ENCODE assay signal across 8 mouse cellular contexts in genomic region chr10:80180823-80181222, GRCm38 (mm10). TPM values are rescaled to one million over a fixed set of nuclear protein-coding genes. Genes with fewer than 3 reads are reported as not detected.
DNase-seq lines count a peak whose midpoint lies in the region; ATAC-seq and TF ChIP-seq lines count a peak whose summit lies in the region.

No protein-coding gene starts in this region.

- DNase-seq in kidney, postnatal 0 days (ENCODE audit: low spot score), result no peak
- DNase-seq in kidney, postnatal 25 days, result no peak
- peak; percentile 53 for DNase-seq in forebrain, embryonic 11.5 days (ENCODE audit: low spot score)
- no peak for DNase-seq in urinary bladder, postnatal 10 days (ENCODE audit: low spot score)
- DNase-seq in frontal cortex, postnatal 10 days (ENCODE audit: low spot score in 2 of 2), result no peak
- DNase-seq in frontal cortex, postnatal 14 days (ENCODE audit: low spot score in 2 of 2), result no peak

- TF ChIP-seq CTCF in kidney, postnatal 0 days (IDR thresholded peaks at IDR 0.05; ENCODE audit: low read depth), result no peak

- no peak overlapping the region for H3K9ac ChIP-seq in kidney, postnatal 0 days (ENCODE audit: low read depth, low read length)
- peak overlapping the region; percentile 97 for H3K9ac ChIP-seq in forebrain, embryonic 11.5 days (ENCODE audit: low read length)
- peak overlapping the region; percentile 92 for H3K9ac ChIP-seq in hindbrain, embryonic 16.5 days (ENCODE audit: low read depth, low read length)
- peak overlapping the region; percentile 94 for H3K9ac ChIP-seq in midbrain, embryonic 16.5 days (ENCODE audit: low read depth, low read length)

- 49% methylated on average over 5 of the region's 5 CpGs for WGBS in kidney, postnatal 0 days
- 59% methylated on average over 5 of the region's 5 CpGs for WGBS in forebrain, embryonic 11.5 days
- 28% methylated on average over 5 of the region's 5 CpGs for whole genome bisulfite sequencing in hindbrain, embryonic 16.5 days
- WGBS in midbrain, embryonic 16.5 days, result 27% methylated on average over 5 of the region's 5 CpGs

- no peaks in the 10 kb centered on the region for H3K9me3 ChIP-seq in kidney, postnatal 0 days (replicated peaks; ENCODE audit: low read length)
- no peaks in the 10 kb centered on the region for H3K9me3 ChIP-seq in forebrain, embryonic 11.5 days (ENCODE audit: control insufficient read depth, low read length)
- no peaks in the 10 kb centered on the region for H3K9me3 ChIP-seq in hindbrain, embryonic 16.5 days (ENCODE audit: control insufficient read depth, low read length)
- no peaks in the 10 kb centered on the region for H3K9me3 ChIP-seq in midbrain, embryonic 16.5 days (replicated peaks; ENCODE audit: control insufficient read depth, low read length, poor library complexity, severe bottlenecking)

- no peak overlapping the region for H3K27ac ChIP-seq in kidney, postnatal 0 days
- H3K27ac ChIP-seq in forebrain, embryonic 11.5 days (ENCODE audit: low read depth, low read length), result no peak overlapping the region
- no peak overlapping the region for H3K27ac ChIP-seq in hindbrain, embryonic 16.5 days (ENCODE audit: low read depth, low read length)
- H3K27ac ChIP-seq in midbrain, embryonic 16.5 days (ENCODE audit: low read length), result peak overlapping the region; percentile 65

- H3K4me2 ChIP-seq in kidney, postnatal 0 days (ENCODE audit: low read length), result peak overlapping the region; percentile 70; the same call in 1 of the 2 replicates
- H3K4me2 ChIP-seq in forebrain, embryonic 11.5 days (ENCODE audit: low read depth, low read length, severe bottlenecking), result peak overlapping the region; percentile 59
- peak overlapping the region; percentile 77 for H3K4me2 ChIP-seq in hindbrain, embryonic 16.5 days (ENCODE audit: low read length)
- H3K4me2 ChIP-seq in midbrain, embryonic 16.5 days (ENCODE audit: low read length), result peak overlapping the region; percentile 86

- H3K4me3 ChIP-seq in kidney, postnatal 0 days (replicated peaks; ENCODE audit: low read depth, low read length), result no peak overlapping the region
- peak overlapping the region; percentile 85 for H3K4me3 ChIP-seq in forebrain, embryonic 11.5 days (ENCODE audit: low read depth, low read length)
- peak overlapping the region; percentile 81 for H3K4me3 ChIP-seq in hindbrain, embryonic 16.5 days (ENCODE audit: low read length)
- H3K4me3 ChIP-seq in midbrain, embryonic 16.5 days (ENCODE audit: low read depth, low read length), result peak overlapping the region; percentile 87

- ATAC-seq in kidney, postnatal 0 days (replicated peaks; ENCODE audit: low FRiP score, low read depth), result no peak
- no peak for ATAC-seq in forebrain, embryonic 11.5 days (replicated peaks; ENCODE audit: low FRiP score)
- no peak for ATAC-seq in hindbrain, embryonic 16.5 days
- ATAC-seq in midbrain, embryonic 16.5 days, result no peak

- no peaks in the 10 kb centered on the region for H3K27me3 ChIP-seq in kidney, postnatal 0 days (ENCODE audit: insufficient read depth, low read length)
- H3K27me3 ChIP-seq in forebrain, embryonic 11.5 days (ENCODE audit: control insufficient read depth, insufficient read depth, low read length), result no peaks in the 10 kb centered on the region
- no peaks in the 10 kb centered on the region for H3K27me3 ChIP-seq in hindbrain, embryonic 16.5 days (replicated peaks; ENCODE audit: control insufficient read depth, insufficient read depth, low read length)
- no peaks in the 10 kb centered on the region for H3K27me3 ChIP-seq in midbrain, embryonic 16.5 days (ENCODE audit: control insufficient read depth, insufficient read depth, low read depth, low read length)

- H3K4me1 ChIP-seq in kidney, postnatal 0 days (replicated peaks; ENCODE audit: insufficient read depth, low read length), result 0 out of 2 replicates have a peak, but pooled peaks cover 3% of the 10 kb centered on the region
- peaks cover 10% of the 10 kb centered on the region; the same call in 1 of the 2 replicates for H3K4me1 ChIP-seq in forebrain, embryonic 11.5 days (replicated peaks; ENCODE audit: control insufficient read depth, insufficient read depth, low read length)
- peaks cover 22% of the 10 kb centered on the region for H3K4me1 ChIP-seq in hindbrain, embryonic 16.5 days (ENCODE audit: control insufficient read depth, insufficient read depth, low read depth, low read length)
- peaks cover 18% of the 10 kb centered on the region for H3K4me1 ChIP-seq in midbrain, embryonic 16.5 days (ENCODE audit: control insufficient read depth, insufficient read depth, low read length)

- no peaks in the 10 kb centered on the region for H3K36me3 ChIP-seq in kidney, postnatal 0 days (ENCODE audit: insufficient read depth, low read length)
- H3K36me3 ChIP-seq in forebrain, embryonic 11.5 days (ENCODE audit: control insufficient read depth, insufficient read depth, low read length), result no peaks in the 10 kb centered on the region
- H3K36me3 ChIP-seq in hindbrain, embryonic 16.5 days (ENCODE audit: control insufficient read depth, insufficient read depth, low read length), result no peaks in the 10 kb centered on the region
- H3K36me3 ChIP-seq in midbrain, embryonic 16.5 days (ENCODE audit: control insufficient read depth, insufficient read depth, low read length), result no peaks in the 10 kb centered on the region

RNA-seq across cellular contexts. Expression of gene Efna2, which starts 1.5 kb away (rescaled TPM):
- 10.2 and 10.5 TPM in 2 replicates for polyA plus RNA-seq in kidney, postnatal 0 days (2015; fragmentation: Nextera tagmentation; extraction: Ambion mirVana)
- polyA plus RNA-seq in forebrain, embryonic 11.5 days (2014; fragmentation: Nextera tagmentation; extraction: Ambion mirVana), result 48.8 and 50.7 TPM in 2 replicates
- 21.5 and 22.7 TPM in 2 replicates for polyA plus RNA-seq in hindbrain, embryonic 16.5 days (2015; fragmentation: Nextera tagmentation; extraction: Ambion mirVana)
- 37.3 and 43.3 TPM in 2 replicates for polyA plus RNA-seq in midbrain, embryonic 16.5 days (2015; fragmentation: Nextera tagmentation; extraction: Ambion mirVana)

RNA-seq across cellular contexts. Expression of gene 1600002K03Rik, which starts 8.1 kb away (rescaled TPM):
- 9.3 and 11.0 TPM in 2 replicates for polyA plus RNA-seq in kidney, postnatal 0 days (2015; fragmentation: Nextera tagmentation; extraction: Ambion mirVana)
- 6.4 and 8.3 TPM in 2 replicates for polyA plus RNA-seq in forebrain, embryonic 11.5 days (2014; fragmentation: Nextera tagmentation; extraction: Ambion mirVana)
- 9.4 and 10.1 TPM in 2 replicates for polyA plus RNA-seq in hindbrain, embryonic 16.5 days (2015; fragmentation: Nextera tagmentation; extraction: Ambion mirVana)
- 11.0 and 11.4 TPM in 2 replicates for polyA plus RNA-seq in midbrain, embryonic 16.5 days (2015; fragmentation: Nextera tagmentation; extraction: Ambion mirVana)

RNA-seq across cellular contexts. Expression of gene Cirbp, which starts 15.0 kb away (rescaled TPM):
- polyA plus RNA-seq in kidney, postnatal 0 days (2015; fragmentation: Nextera tagmentation; extraction: Ambion mirVana), result 290 and 317 TPM in 2 replicates
- 82.0 and 83.4 TPM in 2 replicates for polyA plus RNA-seq in forebrain, embryonic 11.5 days (2014; fragmentation: Nextera tagmentation; extraction: Ambion mirVana)
- polyA plus RNA-seq in hindbrain, embryonic 16.5 days (2015; fragmentation: Nextera tagmentation; extraction: Ambion mirVana), result 288 and 311 TPM in 2 replicates
- polyA plus RNA-seq in midbrain, embryonic 16.5 days (2015; fragmentation: Nextera tagmentation; extraction: Ambion mirVana), result 380 and 398 TPM in 2 replicates

RNA-seq across cellular contexts. Expression of gene Midn, which starts 32.8 kb away (rescaled TPM):
- polyA plus RNA-seq in kidney, postnatal 0 days (2015; fragmentation: Nextera tagmentation; extraction: Ambion mirVana), result 13.7 and 18.6 TPM in 2 replicates
- 58.3 and 66.4 TPM in 2 replicates for polyA plus RNA-seq in forebrain, embryonic 11.5 days (2014; fragmentation: Nextera tagmentation; extraction: Ambion mirVana)
- 16.0 and 16.1 TPM in 2 replicates for polyA plus RNA-seq in hindbrain, embryonic 16.5 days (2015; fragmentation: Nextera tagmentation; extraction: Ambion mirVana)
- 15.5 and 21.1 TPM in 2 replicates for polyA plus RNA-seq in midbrain, embryonic 16.5 days (2015; fragmentation: Nextera tagmentation; extraction: Ambion mirVana)

RNA-seq across cellular contexts. Expression of gene Cbarp, which starts 40.2 kb away (rescaled TPM):
- 4.7 and 6.4 TPM in 2 replicates for polyA plus RNA-seq in kidney, postnatal 0 days (2015; fragmentation: Nextera tagmentation; extraction: Ambion mirVana)
- polyA plus RNA-seq in forebrain, embryonic 11.5 days (2014; fragmentation: Nextera tagmentation; extraction: Ambion mirVana), result 10.4 and 15.0 TPM in 2 replicates
- 98.8 and 130 TPM in 2 replicates for polyA plus RNA-seq in hindbrain, embryonic 16.5 days (2015; fragmentation: Nextera tagmentation; extraction: Ambion mirVana)
- 70.3 and 81.6 TPM in 2 replicates for polyA plus RNA-seq in midbrain, embryonic 16.5 days (2015; fragmentation: Nextera tagmentation; extraction: Ambion mirVana)
